Mouse (Mus musculus) forebrain, embryonic 16.5 days (tissue): Measurements from ENCODE around the gene 4930407I10Rik. TPM values are rescaled to one million over a fixed set of nuclear protein-coding genes. Genes with fewer than 3 reads are reported as not detected.

Source experiments
- ATAC-seq: fragments of 200-750 bp; cut with Nextera tagmentation; 2 replicates; pipeline ENCODE4 v1.8.0; 2017; ENCODE audit warnings: mild to moderate bottlenecking, moderate library complexity
- H3K27ac ChIP-seq: fragments of 300-500 bp; sonication (generic); 2 replicates; pipeline ENCODE4 v1.5.1; 2014; ENCODE audit warnings: low read length, control low read depth
- H3K27me3 ChIP-seq: fragments of 300-500 bp; sonication (generic); replicated peaks from 2 replicates; pipeline ENCODE4 v1.6.1; 2014; ENCODE audit warnings: low read length; ENCODE audit not compliant: control insufficient read depth, insufficient read depth
- H3K36me3 ChIP-seq: fragments of 300-500 bp; sonication (generic); 2 replicates; pipeline ENCODE4 v1.6.1; 2014; ENCODE audit not compliant: control insufficient read depth, insufficient read depth
- H3K4me1 ChIP-seq: fragments of 300-500 bp; sonication (generic); replicated peaks from 2 replicates; pipeline ENCODE4 v1.6.1; 2014; ENCODE audit warnings: low read length; ENCODE audit not compliant: control insufficient read depth, insufficient read depth
- H3K4me2 ChIP-seq: fragments of 300-500 bp; sonication (generic); 2 replicates; pipeline ENCODE4 v1.6.1; 2014; ENCODE audit warnings: mild to moderate bottlenecking, low read length, control low read depth
- H3K4me3 ChIP-seq: fragments of 300-500 bp; sonication (generic); replicated peaks from 2 replicates; pipeline ENCODE4 v1.5.1; 2014; ENCODE audit warnings: mild to moderate bottlenecking, low read length, control low read depth
- H3K9ac ChIP-seq: fragments of 300-500 bp; sonication (generic); replicated peaks from 2 replicates; pipeline ENCODE4 v1.6.1; 2014; ENCODE audit warnings: low read depth, low read length, control low read depth
- H3K9me3 ChIP-seq: fragments of 300-500 bp; sonication (generic); 2 replicates; pipeline ENCODE4 v1.6.1; 2016; ENCODE audit warnings: low read length; ENCODE audit not compliant: control insufficient read depth
- WGBS: fragments of 180-500 bp; shearing (Covaris S2); extraction: QIAGEN DNeasy Blood & Tissue Kit; methylation state at CpG from one replicate; pipeline ENCODE4 v1.1.7; 2014; 5-methylcytosine and 5-hydroxymethylcytosine counted together
- polyA plus RNA-seq: library from polyadenylated mRNA; unstranded; fragments of >200 nt; fragmentation: Nextera tagmentation; extraction: Ambion mirVana; gene quantifications from 2 replicates; pipeline ENCODE4 v1.2.1, GENCODE M21; 2015

Gene 4930407I10Rik
- not detected in 2 replicates for polyA plus RNA-seq

DNA sequence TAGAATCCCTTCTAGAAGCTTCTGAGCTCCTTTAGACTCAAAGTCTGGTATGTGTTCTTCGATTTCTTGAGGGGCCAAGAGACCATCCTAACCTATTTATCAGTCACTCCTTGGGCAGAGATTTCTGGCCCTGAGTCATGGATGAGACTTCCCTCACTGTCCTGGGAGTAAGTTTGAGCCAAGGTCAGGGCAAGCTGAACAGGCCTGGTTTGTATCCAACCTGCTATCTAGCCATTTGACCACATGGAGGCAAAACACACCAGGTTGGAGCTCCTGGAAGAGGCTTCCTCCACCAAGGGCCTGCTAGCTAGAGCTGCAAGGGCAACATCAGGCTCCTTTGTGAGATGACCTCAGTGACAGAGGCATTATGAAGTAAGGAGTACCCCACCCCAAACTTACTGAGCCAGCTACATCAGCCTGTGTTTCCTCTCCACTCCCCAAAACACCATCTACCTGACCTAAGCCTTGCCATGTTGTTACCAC lies at the start of gene 4930407I10Rik:
4930407I10Rik (plus strand) TSS at position 433 of the 483 bp plus-strand sequence.
- peaks cover 2% of the 10 kb centered on the region; the same call in 1 of the 2 replicates for H3K27me3 ChIP-seq
- H3K4me1 ChIP-seq = no peaks in the 10 kb centered on the region
- ATAC-seq = no peak
- no peak within 1 kb of the TSS for H3K4me2 ChIP-seq
- no peaks in the 10 kb centered on the region for H3K36me3 ChIP-seq
- no peaks in the 10 kb centered on the region for H3K9me3 ChIP-seq
- no peak within 1 kb of the TSS for H3K27ac ChIP-seq
- WGBS = 68% methylated on average over 1 of the region's 1 CpGs
- H3K4me3 ChIP-seq = no peak within 1 kb of the TSS
- no peak within 1 kb of the TSS for H3K9ac ChIP-seq

- Histone ChIP-seq H3K4me2 (no peak overlapping the region), H3K27ac (no peak overlapping the region), H3K9ac (no peak overlapping the region), H3K9me3 (no peaks in the 10 kb centered on the region), H3K4me1 (peaks cover 20% of the 10 kb centered on the region), H3K27me3 (no peaks in the 10 kb centered on the region), H3K4me3 (no peak overlapping the region), H3K36me3 (no peaks in the 10 kb centered on the region)
- 91% methylated on average over 6 of the region's 6 CpGs for WGBS
- no peak for ATAC-seq
These were observed 47.0 kb upstream of the 4930407I10Rik start for GRCm38 (mm10) chr15:82011947-82012346.

- peaks cover 25% of the 10 kb centered on the region for H3K4me1 ChIP-seq
- no peak overlapping the region for H3K27ac ChIP-seq
- no peaks in the 10 kb centered on the region for H3K9me3 ChIP-seq
- peak overlapping the region; percentile 68 for H3K9ac ChIP-seq
- H3K4me2 ChIP-seq = peak overlapping the region; percentile 74
- no peaks in the 10 kb centered on the region for H3K36me3 ChIP-seq
- H3K27me3 ChIP-seq = no peaks in the 10 kb centered on the region
- H3K4me3 ChIP-seq = peak overlapping the region; percentile 54
- WGBS = 13% methylated on average over 9 of the region's 9 CpGs
- no peak for ATAC-seq
These were observed 44.1 kb upstream of the 4930407I10Rik start for GRCm38 (mm10) chr15:82014745-82015391.

DNA sequence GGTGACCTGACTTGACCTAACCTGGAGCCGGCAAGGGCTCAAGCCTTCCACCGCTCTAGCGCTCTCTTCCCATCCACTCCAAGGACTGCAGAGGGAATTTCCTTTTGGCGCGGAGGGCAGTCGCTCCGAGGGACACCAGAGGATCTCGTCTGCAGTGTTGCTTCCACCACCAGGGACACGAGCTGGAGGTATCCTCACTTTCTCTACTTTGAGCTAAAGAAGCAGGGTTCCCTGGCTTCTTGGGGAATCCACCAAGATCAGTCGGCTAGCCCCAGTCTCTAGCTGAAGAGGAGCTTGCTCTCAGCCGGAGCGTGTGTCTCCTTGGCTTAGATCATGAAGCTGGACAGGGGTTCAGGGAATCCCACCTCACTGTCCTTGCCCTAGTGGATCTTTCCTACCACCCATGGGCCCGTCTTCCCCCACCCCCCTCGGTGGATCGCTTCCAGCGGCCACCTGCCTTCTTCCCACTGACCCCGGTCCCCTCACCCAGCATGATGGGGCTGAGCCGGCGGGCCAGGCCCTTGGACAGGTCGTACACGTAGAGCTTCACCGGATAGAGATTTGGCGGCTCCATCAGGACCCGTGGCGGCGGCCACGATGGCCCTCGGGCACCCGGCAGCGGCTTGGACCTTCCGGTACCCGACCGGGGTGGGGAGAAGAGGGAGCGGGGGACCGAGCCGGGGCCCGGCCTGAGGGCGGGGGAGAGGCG lies 43.4 kb upstream of the 4930407I10Rik start:
- peak overlapping the region; percentile 61; the same call in 1 of the 2 replicates for H3K27ac ChIP-seq
- H3K4me1 ChIP-seq = peaks cover 25% of the 10 kb centered on the region
- H3K4me2 ChIP-seq = peak overlapping the region; percentile 74
- ATAC-seq = no peak; the same call in none of the 2 replicates
- no peaks in the 10 kb centered on the region for H3K36me3 ChIP-seq
- under 1% methylated on average over 39 of the region's 39 CpGs for WGBS
- peak overlapping the region; percentile 68 for H3K9ac ChIP-seq
- peak overlapping the region; percentile 54 for H3K4me3 ChIP-seq
- H3K27me3 ChIP-seq = no peaks in the 10 kb centered on the region
- H3K9me3 ChIP-seq = no peaks in the 10 kb centered on the region

- H3K27ac ChIP-seq = peak overlapping the region; percentile 78
- peak; percentile 97 for ATAC-seq
- WGBS = under 1% methylated on average over 53 of the region's 53 CpGs
- no peaks in the 10 kb centered on the region for H3K9me3 ChIP-seq
- H3K4me3 ChIP-seq = peak overlapping the region; percentile 54
- H3K4me1 ChIP-seq = peaks cover 25% of the 10 kb centered on the region
- peak overlapping the region; percentile 79 for H3K9ac ChIP-seq
- no peaks in the 10 kb centered on the region for H3K36me3 ChIP-seq
- H3K4me2 ChIP-seq = peak overlapping the region; percentile 90
- H3K27me3 ChIP-seq = no peaks in the 10 kb centered on the region
These were observed 42.7 kb upstream of the 4930407I10Rik start for GRCm38 (mm10) chr15:82016101-82016808.

GRCm38 (mm10) chr15:82016830-82017229 lies 42.1 kb upstream of the 4930407I10Rik start:
- no peaks in the 10 kb centered on the region for H3K27me3 ChIP-seq
- WGBS = 17% methylated on average over 6 of the region's 6 CpGs
- peak overlapping the region; percentile 54 for H3K4me3 ChIP-seq
- peaks cover 25% of the 10 kb centered on the region for H3K4me1 ChIP-seq
- peak overlapping the region; percentile 79 for H3K9ac ChIP-seq
- no peak for ATAC-seq
- no peaks in the 10 kb centered on the region for H3K36me3 ChIP-seq
- H3K27ac ChIP-seq = peak overlapping the region; percentile 78
- H3K4me2 ChIP-seq = peak overlapping the region; percentile 90
- no peaks in the 10 kb centered on the region for H3K9me3 ChIP-seq

- Histone ChIP-seq H3K27ac (no peak overlapping the region), H3K4me3 (no peak overlapping the region), H3K4me2 (no peak overlapping the region), H3K27me3 (no peaks in the 10 kb centered on the region), H3K36me3 (peaks cover under 1% of the 10 kb centered on the region; the same call in 1 of the 2 replicates), H3K9me3 (no peaks in the 10 kb centered on the region), H3K9ac (no peak overlapping the region), H3K4me1 (peaks cover 25% of the 10 kb centered on the region)
- 65% methylated on average over 4 of the region's 4 CpGs for WGBS
- ATAC-seq = no peak
These were observed 41.5 kb upstream of the 4930407I10Rik start for GRCm38 (mm10) chr15:82017461-82017860.

- Histone ChIP-seq H3K27me3 (no peaks in the 10 kb centered on the region), H3K9me3 (no peaks in the 10 kb centered on the region), H3K4me1 (peaks cover 19% of the 10 kb centered on the region), H3K27ac (no peak overlapping the region), H3K9ac (no peak overlapping the region), H3K4me2 (no peak overlapping the region), H3K36me3 (peaks cover 11% of the 10 kb centered on the region), H3K4me3 (no peak overlapping the region)
- no peak for ATAC-seq
- 64% methylated on average over 3 of the region's 3 CpGs for WGBS
These were observed 39.7 kb upstream of the 4930407I10Rik start for GRCm38 (mm10) chr15:82019288-82019687.
